Mouse (Mus musculus) forebrain, embryonic 15.5 days (tissue): ENCODE results near the gene Galm. TPM values are rescaled to one million over a fixed set of nuclear protein-coding genes. Genes with fewer than 3 reads are reported as not detected.

Experiments
- ATAC-seq: fragments of 200-750 bp; cut with Nextera tagmentation; replicated peaks from 2 replicates; pipeline ENCODE4 v1.8.0; 2017; ENCODE audit warnings: mild to moderate bottlenecking, moderate TSS enrichment, moderate library complexity
- H3K27ac ChIP-seq: fragments of 300-500 bp; sonication (generic); replicated peaks from 2 replicates; pipeline ENCODE4 v1.5.1; 2015; ENCODE audit warnings: mild to moderate bottlenecking, inconsistent platforms
- H3K27me3 ChIP-seq: fragments of 300-500 bp; sonication (generic); 2 replicates; pipeline ENCODE4 v1.6.1; 2015; ENCODE audit warnings: inconsistent platforms
- H3K36me3 ChIP-seq: fragments of 300-500 bp; sonication (generic); 2 replicates; pipeline ENCODE4 v1.6.1; 2015; ENCODE audit warnings: mild to moderate bottlenecking, inconsistent platforms
- H3K4me1 ChIP-seq: fragments of 300-500 bp; sonication (generic); 2 replicates; pipeline ENCODE4 v1.6.1; 2015; ENCODE audit warnings: inconsistent platforms
- H3K4me2 ChIP-seq: fragments of 300-500 bp; sonication (generic); replicated peaks from 2 replicates; pipeline ENCODE4 v1.6.1; 2015; ENCODE audit warnings: mild to moderate bottlenecking, inconsistent platforms
- H3K4me3 ChIP-seq: fragments of 300-500 bp; sonication (generic); 2 replicates; pipeline ENCODE4 v1.5.1; 2015; ENCODE audit warnings: mild to moderate bottlenecking, inconsistent platforms
- H3K9ac ChIP-seq: fragments of 300-500 bp; sonication (generic); replicated peaks from 2 replicates; pipeline ENCODE4 v1.6.1; 2015; ENCODE audit warnings: mild to moderate bottlenecking, inconsistent platforms
- H3K9me3 ChIP-seq: fragments of 300-500 bp; sonication (generic); 2 replicates; pipeline ENCODE4 v1.6.1; 2016; ENCODE audit warnings: inconsistent platforms
- whole genome bisulfite sequencing: fragments of 180-500 bp; shearing (Covaris S2); methylation state at CpG from one replicate; pipeline ENCODE4 v1.1.7; 2015; ENCODE audit warnings: mixed read lengths; 5-methylcytosine and 5-hydroxymethylcytosine counted together
- polyA plus RNA-seq: library from polyadenylated mRNA; unstranded; fragments of >200 nt; fragmentation: Nextera tagmentation; extraction: Ambion mirVana; gene quantifications from 2 replicates; pipeline ENCODE4 v1.2.1, GENCODE M21; 2015

Gene Galm
- polyA plus RNA-seq, 1 experiment from 2014 or later: 2.0 TPM

GRCm38 (mm10) chr17:80229396-80229795 lies 102.1 kb downstream of the Galm start:
- Histone ChIP-seq H3K4me2 (no peak overlapping the region), H3K4me1 (peaks cover 6% of the 10 kb centered on the region), H3K4me3 (no peak overlapping the region), H3K27ac (no peak overlapping the region), H3K9me3 (no peaks in the 10 kb centered on the region), H3K9ac (no peak overlapping the region), H3K36me3 (no peaks in the 10 kb centered on the region), H3K27me3 (no peaks in the 10 kb centered on the region)
- no peak for ATAC-seq
- WGBS: 64% methylated on average over 2 of the region's 2 CpGs

- Histone ChIP-seq H3K9me3 (no peaks in the 10 kb centered on the region), H3K27me3 (no peaks in the 10 kb centered on the region), H3K9ac (no peak overlapping the region), H3K4me3 (no peak overlapping the region), H3K4me2 (no peak overlapping the region), H3K27ac (no peak overlapping the region), H3K4me1 (no peaks in the 10 kb centered on the region), H3K36me3 (peaks cover 21% of the 10 kb centered on the region)
- WGBS: 88% methylated on average over 5 of the region's 5 CpGs
- no peak for ATAC-seq
These were observed 106.6 kb downstream of the Galm start for GRCm38 (mm10) chr17:80233844-80234243.

- peaks cover 27% of the 10 kb centered on the region for H3K36me3 ChIP-seq
- no peak overlapping the region for H3K27ac ChIP-seq
- H3K4me3 ChIP-seq: no peak overlapping the region
- ATAC-seq: no peak
- H3K9ac ChIP-seq: no peak overlapping the region
- no peaks in the 10 kb centered on the region for H3K9me3 ChIP-seq
- WGBS: 88% methylated on average over 7 of the region's 7 CpGs
- H3K27me3 ChIP-seq: no peaks in the 10 kb centered on the region
- no peak overlapping the region for H3K4me2 ChIP-seq
- no peaks in the 10 kb centered on the region for H3K4me1 ChIP-seq
These were observed 107.1 kb downstream of the Galm start for GRCm38 (mm10) chr17:80234376-80234775.

Other genes starting within 250 kb of the Galm start
- gene Atl2, start 231.3 kb upstream of the Galm start, polyA plus RNA-seq: 35.2 and 35.4 TPM in 2 replicates
- 84.5 and 87.9 TPM in 2 replicates for gene Hnrnpll, start 65.1 kb upstream of the Galm start, polyA plus RNA-seq
- 583 TPM in 2 replicates for gene Srsf7, start 79.8 kb downstream of the Galm start, polyA plus RNA-seq
- 0.14 TPM in 1 of 2 replicates, not detected in the other for gene Ttc39d, start 80.0 kb downstream of the Galm start, polyA plus RNA-seq
- 24.9 and 25.8 TPM in 2 replicates for gene Gemin6, start 97.0 kb downstream of the Galm start, polyA plus RNA-seq
- gene Morn2, start 162.7 kb downstream of the Galm start, polyA plus RNA-seq: 45.3 and 47.7 TPM in 2 replicates
- gene Dhx57, start 163.0 kb downstream of the Galm start, polyA plus RNA-seq: 47.9 and 48.8 TPM in 2 replicates
- 1.0 and 1.1 TPM in 2 replicates for gene Arhgef33, start 179.9 kb downstream of the Galm start, polyA plus RNA-seq
- gene Gm10190, start 246.1 kb downstream of the Galm start, polyA plus RNA-seq: 2.3 and 2.8 TPM in 2 replicates